Mouse (Mus musculus): ENCODE results near the gene Ankrd34a.

GRCm38 (mm10) chr3:96632058-96632457, 35.6 kb downstream of the Ankrd34a start:
- no peak for TF ChIP-seq CTCF (IDR thresholded peaks at IDR 0.05; ENCODE audit: low read depth)
- TF ChIP-seq EP300 (IDR thresholded peaks at IDR 0.05; ENCODE audit: low read depth), result no peak

Data from heart, postnatal 0 days (tissue).